Mouse (Mus musculus): ENCODE data around the gene Olfr196.
"Not testable (repeated sequence)": the region's sequence is repeated elsewhere in the genome, so short reads cannot be mapped to it uniquely, and the experiment has no call there.

- not testable (repeated sequence) for TF ChIP-seq CTCF (IDR thresholded peaks at IDR 0.05; ENCODE audit: borderline replicate concordance, insufficient read depth, low read depth, low read length); POLR2A (IDR thresholded peaks at IDR 0.05; ENCODE audit: borderline replicate concordance, insufficient read depth, low read length)
These were observed 33.2 kb upstream of the Olfr196 start, which contains the start of gene Olfr198 for GRCm38 (mm10) chr16:59203433-59203832.

Data from cerebellum, adult 2 months (tissue).